In genomic region chr3:139246508-139246907, GRCm38 (mm10) we compare ENCODE assay signal across 10 mouse cellular contexts. TPM values are rescaled to one million over a fixed set of nuclear protein-coding genes. Genes with fewer than 3 reads are reported as not detected.
DNase-seq lines count a peak whose midpoint lies in the region; ATAC-seq lines count a peak whose summit lies in the region.
"Had no signal": no experiment of that assay in that cellular context is flagged by ENCODE, and none has a peak within 500 bp of the region (broad histone marks: within the 10 kb centered on the region; RNA-seq: fewer than 3 reads in every experiment).

No protein-coding gene starts in this region.

- DNase-seq in cerebellum, postnatal 10 days, result peak; percentile 6 to 10
- DNase-seq in cerebellum, adult 9-11 months, result no peak
- peak; percentile 3 for DNase-seq in right cerebral cortex, adult 18-20 months
- DNase-seq in right cerebral cortex, postnatal 36 days (ENCODE audit: low spot score in 2 of 2), result no peak
- DNase-seq in kidney, postnatal 36 days, result peak; percentile 6 to 8
- no peak for DNase-seq in frontal cortex, postnatal 36 days (ENCODE audit: low spot score in 2 of 2)
- no peak for DNase-seq in layer of hippocampus, adult 18-20 months (ENCODE audit: low spot score in 2 of 2)

- no peak overlapping the region for H3K27ac ChIP-seq in intestine, embryonic 15.5 days
- H3K27ac ChIP-seq: heart, embryonic 13.5 days; stomach, embryonic 15.5 days had no signal

- no peaks in the 10 kb centered on the region for H3K4me1 ChIP-seq in intestine, embryonic 15.5 days (replicated peaks)
- H3K4me1 ChIP-seq: heart, embryonic 13.5 days; stomach, embryonic 15.5 days had no signal

- no peaks in the 10 kb centered on the region for H3K36me3 ChIP-seq in intestine, embryonic 15.5 days
- H3K36me3 ChIP-seq: heart, embryonic 13.5 days; stomach, embryonic 15.5 days had no signal

- H3K9me3 ChIP-seq in intestine, embryonic 15.5 days, result no peaks in the 10 kb centered on the region
- H3K9me3 ChIP-seq: heart, embryonic 13.5 days; stomach, embryonic 15.5 days had no signal

- H3K27me3 ChIP-seq in intestine, embryonic 15.5 days (replicated peaks), result no peaks in the 10 kb centered on the region
- H3K27me3 ChIP-seq: heart, embryonic 13.5 days; stomach, embryonic 15.5 days had no signal

- no peak overlapping the region for H3K4me2 ChIP-seq in intestine, embryonic 15.5 days (replicated peaks)
- H3K4me2 ChIP-seq: heart, embryonic 13.5 days; stomach, embryonic 15.5 days had no signal

- 49% methylated on average over 4 of the region's 4 CpGs for WGBS in intestine, embryonic 15.5 days

- ATAC-seq in intestine, embryonic 15.5 days, result no peak

- no peak overlapping the region for H3K4me3 ChIP-seq in intestine, embryonic 15.5 days (replicated peaks)
- H3K4me3 ChIP-seq: heart, embryonic 13.5 days; stomach, embryonic 15.5 days had no signal

- H3K9ac ChIP-seq in intestine, embryonic 15.5 days, result no peak overlapping the region
- H3K9ac ChIP-seq: heart, embryonic 13.5 days; stomach, embryonic 15.5 days had no signal

RNA-seq across cellular contexts. Expression of gene Stpg2, which starts 41.0 kb away (rescaled TPM):
- 0.08 TPM in 1 of 2 replicates, not detected in the other for polyA plus RNA-seq in intestine, embryonic 15.5 days (2015; fragmentation: Nextera tagmentation; extraction: Ambion mirVana)
- under 1 TPM in 1 of 2 experiments, not detected in 1; 0.30 TPM for total RNA-seq in layer of hippocampus, adult 18-20 months (2021)
- polyA plus RNA-seq: heart, embryonic 13.5 days; stomach, embryonic 15.5 days had no signal

Comparison
In these comparisons a context has a peak if more than half of its experiments do, and no peak if none do; other contexts are left out.
1. DNase-seq: peak in cerebellum, postnatal 10 days (2 of 2), right cerebral cortex, adult 18-20 months (single experiment) and kidney, postnatal 36 days (2 of 2); none in cerebellum, adult 9-11 months (single experiment), right cerebral cortex, postnatal 36 days (0 of 2), frontal cortex, postnatal 36 days (0 of 2) and layer of hippocampus, adult 18-20 months (0 of 2).